Mouse (Mus musculus): ENCODE results near the gene Pbp2. TPM values are rescaled to one million over a fixed set of nuclear protein-coding genes. Genes with fewer than 3 reads are reported as not detected.

Gene Pbp2
- polyA plus RNA-seq, 1 experiment from 2014 or later: 0.25 TPM

DNA sequence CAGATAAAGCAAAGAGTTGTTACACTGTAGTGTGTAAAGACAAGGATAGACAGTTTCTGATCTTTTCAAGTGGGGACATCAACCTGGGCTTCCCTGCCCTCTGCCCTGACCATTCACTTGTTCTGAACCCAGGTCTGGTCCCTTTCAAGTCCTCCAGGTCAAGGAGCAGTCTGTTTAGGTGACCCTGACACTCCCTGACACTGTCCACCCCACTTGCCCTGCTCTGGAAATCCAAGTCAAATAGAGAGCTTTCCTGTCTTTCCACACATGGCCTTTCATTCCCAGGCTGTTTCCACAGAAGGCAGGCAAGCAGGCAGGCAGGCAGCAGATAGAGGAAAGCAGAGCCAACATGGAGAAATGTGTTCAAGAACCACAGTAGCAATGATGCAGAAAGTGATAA lies 41.8 kb downstream of the Pbp2 start:
- H3K4me2 ChIP-seq (replicated peaks): no peak overlapping the region
- no peak for ATAC-seq (ENCODE audit: low FRiP score, low read depth)
- H3K9ac ChIP-seq: no peak overlapping the region
- no peaks in the 10 kb centered on the region; the same call in 1 of the 2 replicates for H3K9me3 ChIP-seq
- H3K27ac ChIP-seq: no peak overlapping the region
- no peak overlapping the region for H3K4me3 ChIP-seq
- no peaks in the 10 kb centered on the region; the same call in 1 of the 2 replicates for H3K36me3 ChIP-seq
- H3K4me1 ChIP-seq: peaks cover 14% of the 10 kb centered on the region; the same call in 1 of the 2 replicates
- no peaks in the 10 kb centered on the region for H3K27me3 ChIP-seq

GRCm38 (mm10) chr6:135267221-135267620 lies 43.0 kb downstream of the Pbp2 start:
- peaks cover 8% of the 10 kb centered on the region; the same call in 1 of the 2 replicates for H3K4me1 ChIP-seq
- H3K4me2 ChIP-seq (replicated peaks): no peak overlapping the region
- H3K36me3 ChIP-seq: no peaks in the 10 kb centered on the region; the same call in 1 of the 2 replicates
- 66% methylated on average over 3 of the region's 3 CpGs for WGBS
- no peak overlapping the region for H3K27ac ChIP-seq
- H3K4me3 ChIP-seq: no peak overlapping the region
- no peak for ATAC-seq (ENCODE audit: low FRiP score, low read depth)
- H3K9me3 ChIP-seq: no peaks in the 10 kb centered on the region; the same call in 1 of the 2 replicates
- H3K27me3 ChIP-seq: no peaks in the 10 kb centered on the region
- no peak overlapping the region for H3K9ac ChIP-seq

DNA sequence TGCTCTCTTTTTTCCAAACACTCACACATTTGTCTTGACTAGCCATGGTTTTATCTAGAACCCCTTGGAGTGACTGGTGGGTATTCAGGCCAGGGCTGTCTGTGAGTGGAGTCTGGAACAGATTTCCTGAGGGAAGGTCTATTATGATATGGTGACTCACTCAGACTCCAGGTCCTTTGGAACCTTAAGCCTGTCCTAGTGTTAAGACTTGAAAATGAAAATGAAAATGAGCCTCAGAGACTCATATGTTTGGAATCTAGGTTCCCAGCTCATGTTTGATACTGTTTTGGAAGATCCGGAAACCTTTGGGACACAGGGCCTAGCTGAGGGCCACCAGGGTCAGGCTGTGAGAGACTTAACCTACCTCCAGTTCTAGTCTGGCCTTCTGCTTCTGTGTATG lies 44.1 kb downstream of the Pbp2 start:
- H3K4me3 ChIP-seq: no peak overlapping the region
- no peak overlapping the region for H3K27ac ChIP-seq
- 90% methylated on average over 1 of the region's 1 CpGs for WGBS
- H3K9me3 ChIP-seq: no peaks in the 10 kb centered on the region; the same call in 1 of the 2 replicates
- H3K9ac ChIP-seq: no peak overlapping the region
- H3K4me1 ChIP-seq: no peaks in the 10 kb centered on the region
- no peak overlapping the region for H3K4me2 ChIP-seq (replicated peaks)
- no peak for ATAC-seq (ENCODE audit: low FRiP score, low read depth)
- no peaks in the 10 kb centered on the region; the same call in 1 of the 2 replicates for H3K36me3 ChIP-seq
- H3K27me3 ChIP-seq: no peaks in the 10 kb centered on the region

GRCm38 (mm10) chr6:135264136-135264535 lies 46.1 kb downstream of the Pbp2 start:
- WGBS: 86% methylated on average over 6 of the region's 6 CpGs
- no peak overlapping the region for H3K4me3 ChIP-seq
- no peak for ATAC-seq (ENCODE audit: low FRiP score, low read depth)
- H3K36me3 ChIP-seq: no peaks in the 10 kb centered on the region; the same call in 1 of the 2 replicates
- no peak overlapping the region for H3K27ac ChIP-seq
- no peaks in the 10 kb centered on the region; the same call in 1 of the 2 replicates for H3K9me3 ChIP-seq
- H3K27me3 ChIP-seq: no peaks in the 10 kb centered on the region
- no peaks in the 10 kb centered on the region for H3K4me1 ChIP-seq
- H3K4me2 ChIP-seq (replicated peaks): no peak overlapping the region
- no peak overlapping the region for H3K9ac ChIP-seq

- no peak overlapping the region for H3K9ac ChIP-seq
- H3K27ac ChIP-seq: no peak overlapping the region
- no peak for ATAC-seq (ENCODE audit: low FRiP score, low read depth)
- no peaks in the 10 kb centered on the region; the same call in 1 of the 2 replicates for H3K9me3 ChIP-seq
- 52% methylated on average over 2 of the region's 2 CpGs for WGBS
- no peaks in the 10 kb centered on the region for H3K4me1 ChIP-seq
- H3K36me3 ChIP-seq: no peaks in the 10 kb centered on the region; the same call in 1 of the 2 replicates
- H3K27me3 ChIP-seq: no peaks in the 10 kb centered on the region
- H3K4me2 ChIP-seq (replicated peaks): no peak overlapping the region
- no peak overlapping the region for H3K4me3 ChIP-seq
These were observed 47.6 kb downstream of the Pbp2 start for GRCm38 (mm10) chr6:135262565-135262964.

- Histone ChIP-seq H3K27ac (no peak overlapping the region), H3K9ac (no peak overlapping the region), H3K36me3 (no peaks in the 10 kb centered on the region; the same call in 1 of the 2 replicates), H3K4me2 (replicated peaks) (no peak overlapping the region), H3K4me1 (no peaks in the 10 kb centered on the region), H3K9me3 (no peaks in the 10 kb centered on the region; the same call in 1 of the 2 replicates), H3K27me3 (no peaks in the 10 kb centered on the region), H3K4me3 (no peak overlapping the region)
- ATAC-seq (ENCODE audit: low FRiP score, low read depth): no peak
- WGBS: 89% methylated on average over 9 of the region's 9 CpGs
These were observed 49.1 kb downstream of the Pbp2 start for GRCm38 (mm10) chr6:135261124-135261523.

GRCm38 (mm10) chr6:135260435-135260834 lies 49.8 kb downstream of the Pbp2 start:
- no peaks in the 10 kb centered on the region for H3K27me3 ChIP-seq
- H3K9ac ChIP-seq: no peak overlapping the region
- no peak overlapping the region for H3K4me3 ChIP-seq
- ATAC-seq (ENCODE audit: low FRiP score, low read depth): no peak
- H3K9me3 ChIP-seq: no peaks in the 10 kb centered on the region; the same call in 1 of the 2 replicates
- no peaks in the 10 kb centered on the region for H3K4me1 ChIP-seq
- H3K4me2 ChIP-seq (replicated peaks): no peak overlapping the region
- WGBS: 86% methylated on average over 6 of the region's 6 CpGs
- no peak overlapping the region for H3K27ac ChIP-seq
- no peaks in the 10 kb centered on the region; the same call in 1 of the 2 replicates for H3K36me3 ChIP-seq

Other genes with a start within 250 kb of the Pbp2 start
- gene Gprc5a, start 244.8 kb downstream of the Pbp2 start, polyA plus RNA-seq (2015; fragmentation: Nextera tagmentation; extraction: Ambion mirVana): 2.1 and 2.5 TPM in 2 replicates
- not detected in 2 replicates for gene Gprc5d, start 192.1 kb downstream of the Pbp2 start, polyA plus RNA-seq (2015; fragmentation: Nextera tagmentation; extraction: Ambion mirVana)
- gene Fam234b, start 112.4 kb downstream of the Pbp2 start, polyA plus RNA-seq (2015; fragmentation: Nextera tagmentation; extraction: Ambion mirVana): 27.0 and 30.3 TPM in 2 replicates
- 9.4 and 10.2 TPM in 2 replicates for gene Hebp1, start 112.4 kb downstream of the Pbp2 start, polyA plus RNA-seq (2015; fragmentation: Nextera tagmentation; extraction: Ambion mirVana)
- 0.86 and 1.0 TPM in 2 replicates for gene Gsg1, start 56.1 kb downstream of the Pbp2 start, polyA plus RNA-seq (2015; fragmentation: Nextera tagmentation; extraction: Ambion mirVana)
- 123 and 127 TPM in 2 replicates for gene Emp1, start 52.1 kb upstream of the Pbp2 start, polyA plus RNA-seq (2015; fragmentation: Nextera tagmentation; extraction: Ambion mirVana)